Mouse (Mus musculus): ENCODE measurements around the gene Vmn1r207-ps.
"Not testable (repeated sequence)": the region's sequence is repeated elsewhere in the genome, so short reads cannot be mapped to it uniquely, and the experiment has no call there.

Gene Vmn1r207-ps

GRCm38 (mm10) chr13:22729529-22729928 lies at the start of gene Vmn1r207-ps:
TSS of gene Vmn1r207-ps (minus strand) at chr13:22729629.
- DNase-seq (ENCODE audit: low spot score) = not testable (repeated sequence)

- DNase-seq (ENCODE audit: low spot score) = not testable (repeated sequence)
Observed at GRCm38 (mm10) chr13:22777300-22777699, 47.9 kb upstream of the Vmn1r207-ps start, which contains the start of gene Vmn1r208. TSS of gene Vmn1r208 (minus strand) at chr13:22777400.

GRCm38 (mm10) chr13:22771592-22771991 lies 42.2 kb upstream of the Vmn1r207-ps start:
- DNase-seq (ENCODE audit: low spot score) = not testable (repeated sequence)

GRCm38 (mm10) chr13:22747524-22747923 lies 18.1 kb upstream of the Vmn1r207-ps start:
- no peak for DNase-seq (ENCODE audit: low spot score)

- DNase-seq (ENCODE audit: low spot score) = not testable (repeated sequence)
Observed at GRCm38 (mm10) chr13:22706947-22707346, 22.5 kb downstream of the Vmn1r207-ps start.

- DNase-seq (ENCODE audit: low spot score) = not testable (repeated sequence)
Observed at GRCm38 (mm10) chr13:22702951-22703350, 26.5 kb downstream of the Vmn1r207-ps start.

Data from spleen, adult 12 weeks (tissue).